8 mouse cellular contexts compared by ENCODE assay signal in the genomic region with DNA sequence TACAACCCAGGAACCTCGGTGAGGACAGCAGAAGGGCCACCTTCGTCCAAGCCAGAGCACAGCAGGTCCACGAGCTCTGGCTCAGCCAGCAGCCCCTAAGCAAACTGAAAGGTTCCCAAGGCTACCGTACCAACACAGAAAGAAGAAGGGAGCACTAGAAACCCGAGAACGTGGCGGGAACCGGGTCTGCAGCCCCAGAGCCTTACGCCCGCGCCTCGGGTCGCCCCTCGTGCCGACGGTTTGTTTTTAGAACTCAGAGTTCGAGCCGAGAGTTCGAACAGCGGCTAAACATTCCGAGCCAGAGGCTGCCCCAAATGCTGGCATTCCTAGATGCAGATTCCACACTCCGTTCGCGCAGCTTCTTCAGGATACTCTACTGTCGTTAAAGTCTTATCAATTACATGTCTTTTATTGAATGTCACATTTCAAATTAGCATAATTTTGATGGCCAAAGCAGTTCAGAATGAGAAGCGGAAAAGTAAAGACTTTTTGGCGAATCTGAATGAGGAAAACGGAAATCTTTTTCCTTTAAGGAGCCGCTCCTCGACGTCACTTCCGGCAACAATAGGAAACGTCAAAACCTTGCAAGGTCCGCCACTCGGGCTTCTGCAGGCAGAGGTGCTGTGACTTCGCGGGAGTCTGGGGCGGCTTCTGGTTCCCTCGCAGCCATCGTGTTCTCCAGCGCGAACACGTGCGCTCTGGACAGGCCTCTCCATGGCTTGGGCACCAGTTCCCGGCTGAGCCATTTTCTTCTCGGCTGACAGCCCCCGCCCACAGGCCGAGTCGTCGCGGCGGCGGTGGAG. TPM values are rescaled to one million over a fixed set of nuclear protein-coding genes. Genes with fewer than 3 reads are reported as not detected.
DNase-seq lines count a peak whose midpoint lies in the region; ATAC-seq and TF ChIP-seq lines count a peak whose summit lies in the region.

A gene (minus strand): TSS at position 490 of the 803 bp plus-strand sequence.
A gene (plus strand): TSS at position 533 of the 803 bp plus-strand sequence.

- H3K4me1 ChIP-seq in ES-Bruce4 (ENCODE audit: control insufficient read depth, insufficient read depth, low read length), result no peaks in the 10 kb centered on the region
- peaks cover 18% of the 10 kb centered on the region for H3K4me1 ChIP-seq in forebrain, embryonic 13.5 days
- H3K4me1 ChIP-seq in liver, postnatal 0 days (ENCODE audit: insufficient read depth), result peaks cover 12% of the 10 kb centered on the region; the same call in 1 of the 2 replicates
- peaks cover 8% of the 10 kb centered on the region; the same call in 1 of the 2 replicates for H3K4me1 ChIP-seq in neural tube, embryonic 14.5 days (ENCODE audit: control insufficient read depth, insufficient read depth, low read length)

- H3K9me3 ChIP-seq in ES-Bruce4 (replicated peaks; ENCODE audit: control insufficient read depth, insufficient read depth, low read length, poor library complexity, severe bottlenecking), result no peaks in the 10 kb centered on the region
- no peaks in the 10 kb centered on the region for H3K9me3 ChIP-seq in forebrain, embryonic 13.5 days (replicated peaks)
- H3K9me3 ChIP-seq in liver, postnatal 0 days (ENCODE audit: low read length), result no peaks in the 10 kb centered on the region
- no peaks in the 10 kb centered on the region for H3K9me3 ChIP-seq in neural tube, embryonic 14.5 days (ENCODE audit: control insufficient read depth, low read length)

- TF ChIP-seq CTCF in ES-Bruce4 (IDR thresholded peaks at IDR 0.05; ENCODE audit: low read depth, low read length), result no peak
- TF ChIP-seq CTCF in liver, postnatal 0 days (IDR thresholded peaks at IDR 0.05; ENCODE audit: low read depth), result no peak

- no peak for TF ChIP-seq EP300 in ES-Bruce4 (IDR thresholded peaks at IDR 0.05; ENCODE audit: insufficient read depth, low read depth, low read length)
- peak; percentile 75 for TF ChIP-seq EP300 in liver, postnatal 0 days (IDR thresholded peaks at IDR 0.05; ENCODE audit: low read depth)

- WGBS in forebrain, embryonic 13.5 days, result under 1% methylated on average over 53 of the region's 53 CpGs
- under 1% methylated on average over 53 of the region's 53 CpGs for WGBS in large intestine, adult 2 months
- under 1% methylated on average over 53 of the region's 53 CpGs for WGBS in liver, postnatal 0 days (ENCODE audit: insufficient replicate concordance)
- WGBS in neural tube, embryonic 14.5 days, result under 1% methylated on average over 53 of the region's 53 CpGs

- H3K4me2 ChIP-seq in forebrain, embryonic 13.5 days, result peak within 1 kb of the TSS; percentile 64
- peak within 1 kb of the TSS; percentile 72 for H3K4me2 ChIP-seq in liver, postnatal 0 days (ENCODE audit: low read depth, low read length)
- peak within 1 kb of the TSS; percentile 74 for H3K4me2 ChIP-seq in neural tube, embryonic 14.5 days (ENCODE audit: low read depth, low read length)

- TF ChIP-seq POLR2A in ES-Bruce4 (IDR thresholded peaks at IDR 0.05; ENCODE audit: insufficient read depth, low read length), result no peak

- DNase-seq in heart, postnatal 10 days, result peak; percentile 88 to 90
- DNase-seq in large intestine, adult 2 months (ENCODE audit: low read depth, low spot score), result peak; percentile 70
- DNase-seq in liver, postnatal 0 days, result peak; percentile 85
- peak; percentile 82 for DNase-seq in testis, postnatal 10 days (ENCODE audit: low spot score)

- peak within 1 kb of the TSS; percentile 95 for H3K4me3 ChIP-seq in ES-Bruce4 (ENCODE audit: low read depth, low read length)
- peak within 1 kb of the TSS; percentile 86 for H3K4me3 ChIP-seq in forebrain, embryonic 13.5 days
- peak within 1 kb of the TSS; percentile 93 for H3K4me3 ChIP-seq in liver, postnatal 0 days (ENCODE audit: low read depth, low read length)
- H3K4me3 ChIP-seq in neural tube, embryonic 14.5 days (ENCODE audit: low read depth, low read length), result peak within 1 kb of the TSS; percentile 54

- peak within 1 kb of the TSS; percentile 30; the same call in 1 of the 2 replicates for H3K27ac ChIP-seq in ES-Bruce4 (ENCODE audit: insufficient read depth, low read length)
- H3K27ac ChIP-seq in forebrain, embryonic 13.5 days, result peak within 1 kb of the TSS; percentile 72
- H3K27ac ChIP-seq in liver, postnatal 0 days (ENCODE audit: low read depth), result peak within 1 kb of the TSS; percentile 98
- H3K27ac ChIP-seq in neural tube, embryonic 14.5 days (ENCODE audit: low read depth, low read length), result peak within 1 kb of the TSS; percentile 83

- peaks cover 2% of the 10 kb centered on the region for H3K36me3 ChIP-seq in ES-Bruce4 (ENCODE audit: control insufficient read depth, insufficient read depth, low read length, poor library complexity, severe bottlenecking)
- peaks cover 6% of the 10 kb centered on the region; the same call in 1 of the 2 replicates for H3K36me3 ChIP-seq in forebrain, embryonic 13.5 days (ENCODE audit: poor library complexity, severe bottlenecking)
- no peaks in the 10 kb centered on the region for H3K36me3 ChIP-seq in liver, postnatal 0 days (replicated peaks; ENCODE audit: insufficient read depth, low read length)
- H3K36me3 ChIP-seq in neural tube, embryonic 14.5 days (ENCODE audit: control insufficient read depth, insufficient read depth, low read length), result no peaks in the 10 kb centered on the region

- intact Hi-C loops in heart, postnatal 10 days (cut with DNase I), result loop anchor here (5.0 to 10.0 kb wide), 2 partner anchors 67 to 784 kb away; no protein-coding TSS in a partner anchor

- H3K27me3 ChIP-seq in ES-Bruce4 (ENCODE audit: control insufficient read depth, insufficient read depth, low read length, poor library complexity, severe bottlenecking), result no peaks in the 10 kb centered on the region
- H3K27me3 ChIP-seq in forebrain, embryonic 13.5 days, result no peaks in the 10 kb centered on the region
- H3K27me3 ChIP-seq in liver, postnatal 0 days (ENCODE audit: insufficient read depth, low read length), result no peaks in the 10 kb centered on the region
- no peaks in the 10 kb centered on the region for H3K27me3 ChIP-seq in neural tube, embryonic 14.5 days (ENCODE audit: control insufficient read depth, insufficient read depth, low read length)

- ATAC-seq in cerebellum, adult (ENCODE audit: insufficient number of reproducible peaks, low FRiP score, low TSS enrichment), result peak; percentile 86
- ATAC-seq in forebrain, embryonic 13.5 days, result peak; percentile 94
- peak; percentile 84 for ATAC-seq in liver, postnatal 0 days
- peak; percentile 95 for ATAC-seq in neural tube, embryonic 14.5 days (ENCODE audit: low read depth)

- peak within 1 kb of the TSS; percentile 84 for H3K9ac ChIP-seq in ES-Bruce4 (ENCODE audit: low read depth, poor library complexity, severe bottlenecking)
- peak within 1 kb of the TSS; percentile 81 for H3K9ac ChIP-seq in forebrain, embryonic 13.5 days
- H3K9ac ChIP-seq in liver, postnatal 0 days (replicated peaks), result peak within 1 kb of the TSS; percentile 92
- peak within 1 kb of the TSS; percentile 65 for H3K9ac ChIP-seq in neural tube, embryonic 14.5 days (replicated peaks; ENCODE audit: low read depth, low read length)

RNA-seq across cellular contexts. Expression of the first gene that starts in this region (rescaled TPM):
- 65.2 and 74.5 TPM in 2 replicates for polyA plus RNA-seq in ES-Bruce4 (2011; ENCODE audit: insufficient read depth, insufficient read length, low read depth, missing spikeins)
- 35.2 and 39.7 TPM in 2 replicates for polyA plus RNA-seq in forebrain, embryonic 13.5 days (2015; fragmentation: Nextera tagmentation; extraction: Ambion mirVana)
- total RNA-seq in heart, postnatal 10 days (2021), result 10 to 100 TPM; 16.6 to 18.1 TPM
- 5.7 and 7.4 TPM in 2 replicates for polyA plus RNA-seq in large intestine, adult 2 months (2012; rRNA removed)
- 17.8 TPM in 2 replicates for polyA plus RNA-seq in liver, postnatal 0 days (2015; fragmentation: Nextera tagmentation; extraction: Ambion mirVana)
- polyA plus RNA-seq in neural tube, embryonic 14.5 days (2014; fragmentation: Nextera tagmentation; extraction: Ambion mirVana), result 29.1 and 29.5 TPM in 2 replicates

RNA-seq across cellular contexts. Expression of the second gene that starts in this region (rescaled TPM):
- 26.0 and 28.7 TPM in 2 replicates for polyA plus RNA-seq in ES-Bruce4 (2011; ENCODE audit: insufficient read depth, insufficient read length, low read depth, missing spikeins)
- polyA plus RNA-seq in forebrain, embryonic 13.5 days (2015; fragmentation: Nextera tagmentation; extraction: Ambion mirVana), result 38.5 and 43.5 TPM in 2 replicates
- 10 to 100 TPM; 43.1 to 44.6 TPM for total RNA-seq in heart, postnatal 10 days (2021)
- 15.3 and 23.9 TPM in 2 replicates for polyA plus RNA-seq in large intestine, adult 2 months (2012; rRNA removed)
- 48.3 and 55.3 TPM in 2 replicates for polyA plus RNA-seq in liver, postnatal 0 days (2015; fragmentation: Nextera tagmentation; extraction: Ambion mirVana)
- polyA plus RNA-seq in neural tube, embryonic 14.5 days (2014; fragmentation: Nextera tagmentation; extraction: Ambion mirVana), result 53.3 and 55.0 TPM in 2 replicates

Comparison
In these comparisons a context has a peak if more than half of its experiments do, and no peak if none do; other contexts are left out.
1. Peak in every context shown above with its lines: DNase-seq, ATAC-seq, H3K4me3 ChIP-seq and H3K27ac ChIP-seq.
2. H3K27ac ChIP-seq: peak in every context shown above with its lines; median percentile 98 in liver, postnatal 0 days; 83 in neural tube, embryonic 14.5 days; 72 in forebrain, embryonic 13.5 days; 30 in ES-Bruce4.